Mouse (Mus musculus): Measurements from ENCODE around the gene Ncor2. TPM values are rescaled to one million over a fixed set of nuclear protein-coding genes. Genes with fewer than 3 reads are reported as not detected.
A peak's percentile ranks its signal among the peaks of the same experiment; 100 is the strongest.

Ncor2 gene
- polyA plus RNA-seq, 1 experiment from 2014 or later, result 31.6 TPM

- Histone ChIP-seq H3K27me3 (no peaks in the 10 kb centered on the region), H3K4me3 (no peak overlapping the region), H3K36me3 (peaks cover 23% of the 10 kb centered on the region), H3K4me2 (replicated peaks) (no peak overlapping the region), H3K4me1 (peaks cover 34% of the 10 kb centered on the region), H3K9ac (replicated peaks) (no peak overlapping the region), H3K27ac (replicated peaks) (peak overlapping the region; percentile 83), H3K9me3 (no peaks in the 10 kb centered on the region)
- WGBS, result 58% methylated on average over 6 of the region's 6 CpGs
- ATAC-seq (replicated peaks), result peak; percentile 44
Observed at GRCm38 (mm10) chr5:125111137-125111536, 67.9 kb downstream of the Ncor2 start.

DNA sequence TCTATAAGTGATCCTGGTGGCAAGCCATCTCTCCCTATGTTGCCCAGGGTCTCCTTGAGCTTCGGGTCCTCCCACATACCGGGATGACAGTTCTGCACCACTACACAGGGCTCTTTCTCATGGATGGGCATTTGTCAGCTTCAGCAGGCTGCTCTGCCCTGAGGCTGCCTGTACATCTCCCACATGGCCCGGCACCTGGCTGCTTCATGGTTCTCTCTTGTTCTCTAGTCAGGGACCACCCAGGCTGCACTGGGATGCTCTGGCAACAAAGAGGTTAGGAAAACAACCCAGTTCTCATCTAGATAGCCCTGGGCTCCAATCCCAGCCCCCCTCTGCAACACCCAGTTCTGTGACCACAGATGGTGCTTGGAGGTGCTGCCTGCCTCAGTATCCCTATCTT lies 68.3 kb downstream of the Ncor2 start:
- Histone ChIP-seq H3K4me2 (replicated peaks) (no peak overlapping the region), H3K27ac (replicated peaks) (peak overlapping the region; percentile 83), H3K4me1 (peaks cover 34% of the 10 kb centered on the region), H3K9ac (replicated peaks) (no peak overlapping the region), H3K9me3 (no peaks in the 10 kb centered on the region), H3K27me3 (no peaks in the 10 kb centered on the region), H3K36me3 (peaks cover 23% of the 10 kb centered on the region), H3K4me3 (no peak overlapping the region)
- no peak for ATAC-seq (replicated peaks)
- WGBS, result 41% methylated on average over 3 of the region's 3 CpGs

DNA sequence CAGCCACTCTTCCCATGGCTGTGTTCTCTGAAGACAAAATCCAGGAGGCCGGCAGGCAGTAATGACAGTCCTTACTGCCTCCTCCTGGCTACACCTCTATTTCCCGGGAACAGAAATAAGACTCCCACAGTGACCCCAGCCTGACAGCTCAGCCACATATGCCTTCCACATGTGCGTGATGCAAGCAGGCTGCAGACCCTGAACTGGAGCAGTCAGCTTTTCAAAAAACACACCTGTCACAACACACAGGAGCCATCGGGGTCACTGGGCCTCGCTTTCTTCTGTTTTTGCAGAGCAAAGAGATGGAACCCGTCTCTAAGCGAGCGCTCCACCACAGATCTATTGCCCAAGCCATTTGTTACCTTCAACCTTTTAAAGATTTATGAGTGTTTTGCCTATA lies 68.8 kb downstream of the Ncor2 start:
- Histone ChIP-seq H3K36me3 (peaks cover 18% of the 10 kb centered on the region), H3K27me3 (no peaks in the 10 kb centered on the region), H3K9me3 (no peaks in the 10 kb centered on the region), H3K4me1 (peaks cover 34% of the 10 kb centered on the region), H3K4me2 (replicated peaks) (no peak overlapping the region), H3K4me3 (no peak overlapping the region), H3K27ac (replicated peaks) (no peak overlapping the region), H3K9ac (replicated peaks) (no peak overlapping the region)
- ATAC-seq (replicated peaks), result no peak
- 89% methylated on average over 8 of the region's 8 CpGs for WGBS

DNA sequence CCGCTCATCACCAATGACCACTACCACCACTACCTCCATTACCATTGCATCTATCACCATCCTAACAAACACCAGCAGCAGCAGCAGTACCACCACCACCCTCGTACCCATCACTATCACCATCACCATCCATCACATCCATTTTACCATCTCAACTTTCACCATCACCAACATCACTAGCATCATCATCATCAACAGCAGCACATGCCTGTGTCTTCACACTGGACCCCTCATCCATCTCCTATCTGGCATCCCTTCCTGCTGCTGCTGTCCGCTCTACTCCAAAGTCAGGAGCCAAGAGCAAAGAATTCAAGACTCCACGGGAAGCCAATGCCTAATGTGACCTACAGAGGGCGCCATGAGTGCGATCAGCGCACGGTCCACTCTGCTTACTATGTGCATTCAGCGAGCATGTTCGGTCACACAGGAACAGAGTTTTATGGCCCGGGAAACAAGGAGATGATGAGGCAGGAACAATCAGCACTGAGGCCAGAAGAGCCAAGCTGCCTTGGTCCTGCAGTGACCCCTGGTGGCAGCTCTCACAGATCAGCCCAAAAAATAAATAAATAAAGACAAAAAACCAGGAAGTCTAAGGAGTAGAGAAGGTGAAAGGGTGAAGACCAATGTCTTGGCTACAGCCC lies 71.9 kb downstream of the Ncor2 start:
- no peak overlapping the region for H3K4me2 ChIP-seq (replicated peaks)
- no peaks in the 10 kb centered on the region for H3K9me3 ChIP-seq
- peaks cover 25% of the 10 kb centered on the region for H3K36me3 ChIP-seq
- 61% methylated on average over 11 of the region's 11 CpGs for WGBS
- no peak overlapping the region for H3K9ac ChIP-seq (replicated peaks)
- H3K4me3 ChIP-seq, result no peak overlapping the region
- no peak overlapping the region for H3K27ac ChIP-seq (replicated peaks)
- H3K4me1 ChIP-seq, result peaks cover 46% of the 10 kb centered on the region
- no peak for ATAC-seq (replicated peaks)
- no peaks in the 10 kb centered on the region for H3K27me3 ChIP-seq

DNA sequence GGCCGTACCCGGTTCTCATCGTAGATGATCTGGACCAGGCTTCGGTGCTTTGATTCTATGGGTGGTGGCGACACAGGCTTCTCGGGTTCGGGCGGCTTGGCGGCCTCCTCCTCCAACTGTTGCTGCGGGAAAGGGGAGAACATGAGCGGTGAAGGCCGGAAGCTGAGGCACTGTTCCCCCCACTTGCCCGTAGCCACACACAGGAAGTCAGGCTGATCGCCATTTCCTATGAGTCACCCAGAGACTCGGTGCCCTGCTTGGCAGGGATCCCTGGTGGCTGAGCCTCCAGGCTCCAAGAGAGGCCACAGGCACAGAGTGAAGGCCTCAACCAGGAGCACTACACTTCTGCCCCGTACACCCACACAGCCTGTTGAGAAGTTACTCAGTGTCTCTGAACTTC lies 72.8 kb downstream of the Ncor2 start:
- Histone ChIP-seq H3K4me1 (peaks cover 37% of the 10 kb centered on the region), H3K4me2 (replicated peaks) (no peak overlapping the region), H3K27me3 (no peaks in the 10 kb centered on the region), H3K9me3 (no peaks in the 10 kb centered on the region), H3K4me3 (no peak overlapping the region), H3K36me3 (peaks cover 34% of the 10 kb centered on the region), H3K9ac (replicated peaks) (no peak overlapping the region), H3K27ac (replicated peaks) (no peak overlapping the region; the same call in 1 of the 2 replicates)
- 92% methylated on average over 16 of the region's 16 CpGs for WGBS
- ATAC-seq (replicated peaks), result no peak

DNA sequence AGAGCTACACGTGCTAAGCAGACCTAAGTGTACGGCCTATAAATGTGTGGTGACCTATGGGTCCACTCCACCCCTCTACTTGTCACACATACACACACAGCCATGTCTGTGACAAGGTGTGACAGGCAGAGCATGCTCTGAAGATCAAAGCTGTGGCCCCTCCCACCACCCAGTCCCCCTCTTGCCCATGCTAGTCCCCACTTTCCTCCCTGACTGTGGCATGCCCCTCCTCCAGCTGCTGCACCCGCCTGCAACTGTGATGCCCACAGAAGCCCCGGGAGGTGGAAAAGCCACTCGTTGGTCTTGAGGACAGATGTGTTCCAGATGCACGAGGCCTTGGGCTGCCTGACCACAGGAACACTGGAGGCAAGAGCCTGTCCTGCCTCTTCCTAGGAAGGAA lies 74.2 kb downstream of the Ncor2 start:
- Histone ChIP-seq H3K36me3 (peaks cover 35% of the 10 kb centered on the region), H3K27ac (replicated peaks) (0 out of 2 replicates have a peak overlapping the region, but pooled peaks have one; percentile 2)
- 61% methylated on average over 6 of the region's 6 CpGs for WGBS

GRCm38 (mm10) chr5:125103396-125103795 lies 75.6 kb downstream of the Ncor2 start:
- peak; percentile 52 for ATAC-seq (replicated peaks)
- Histone ChIP-seq H3K9me3 (no peaks in the 10 kb centered on the region), H3K4me3 (no peak overlapping the region), H3K4me1 (peaks cover 30% of the 10 kb centered on the region), H3K27me3 (no peaks in the 10 kb centered on the region), H3K36me3 (peaks cover 30% of the 10 kb centered on the region), H3K4me2 (replicated peaks) (no peak overlapping the region), H3K27ac (replicated peaks) (peak overlapping the region; percentile 81), H3K9ac (replicated peaks) (no peak overlapping the region)
- 12% methylated on average over 6 of the region's 6 CpGs for WGBS

More for the DNA sequence above, 74.2 kb downstream of the Ncor2 start:
- ATAC-seq (replicated peaks), result no peak
- Histone ChIP-seq H3K4me3 (no peak overlapping the region), H3K9me3 (no peaks in the 10 kb centered on the region), H3K27me3 (no peaks in the 10 kb centered on the region), H3K9ac (replicated peaks) (no peak overlapping the region), H3K4me1 (peaks cover 30% of the 10 kb centered on the region), H3K4me2 (replicated peaks) (no peak overlapping the region)

DNA sequence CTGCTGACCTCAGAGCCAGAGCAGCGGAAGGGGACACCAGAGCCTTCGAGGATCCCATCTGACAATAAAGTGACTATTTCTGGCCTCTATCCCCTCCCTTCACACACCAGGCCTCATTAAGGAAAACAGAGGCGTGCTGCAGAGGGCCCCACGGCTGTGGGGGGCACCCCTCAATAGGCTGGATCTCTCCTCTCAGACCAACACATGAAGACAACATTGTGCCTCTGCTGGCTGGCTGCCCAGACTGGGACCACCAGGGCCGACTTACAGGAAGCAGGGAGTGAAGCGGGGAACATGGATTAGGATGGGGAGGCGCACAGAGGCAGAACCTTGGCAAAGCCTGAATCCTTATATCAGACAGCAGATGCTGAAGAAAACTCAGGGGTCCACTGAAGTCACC lies 76.1 kb downstream of the Ncor2 start:
- peak overlapping the region; percentile 27; the same call in 1 of the 2 replicates for H3K9ac ChIP-seq (replicated peaks)
- H3K27ac ChIP-seq (replicated peaks), result peak overlapping the region; percentile 81
- H3K4me2 ChIP-seq (replicated peaks), result no peak overlapping the region
- no peak overlapping the region for H3K4me3 ChIP-seq
- 15% methylated on average over 7 of the region's 7 CpGs for whole genome bisulfite sequencing
- H3K27me3 ChIP-seq, result no peaks in the 10 kb centered on the region
- no peaks in the 10 kb centered on the region for H3K9me3 ChIP-seq
- peak; percentile 77 for ATAC-seq (replicated peaks)
- H3K36me3 ChIP-seq, result peaks cover 30% of the 10 kb centered on the region
- H3K4me1 ChIP-seq, result peaks cover 30% of the 10 kb centered on the region

DNA sequence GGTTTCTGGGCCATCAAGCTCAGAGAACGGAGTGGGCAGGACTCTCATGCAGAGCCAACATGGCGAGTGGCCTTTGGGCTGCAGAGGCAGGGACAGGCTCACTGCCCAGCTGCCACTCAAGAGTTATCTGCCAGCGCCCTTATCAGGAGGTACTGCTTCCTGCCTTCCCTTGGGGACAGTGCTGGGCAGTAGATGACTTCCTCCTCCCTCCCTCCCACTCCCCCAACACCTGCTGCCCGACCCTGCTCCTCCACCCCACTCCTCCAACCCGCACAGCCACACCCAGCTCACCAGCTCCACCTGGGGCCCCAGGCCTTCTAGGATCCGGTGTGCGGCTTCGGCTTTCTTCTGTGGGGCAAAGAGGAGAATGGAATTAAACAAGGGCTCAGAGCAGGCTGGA lies 76.7 kb downstream of the Ncor2 start:
- no peak for ATAC-seq (replicated peaks)
- Histone ChIP-seq H3K4me1 (peaks cover 30% of the 10 kb centered on the region), H3K27me3 (no peaks in the 10 kb centered on the region), H3K4me3 (no peak overlapping the region), H3K9me3 (no peaks in the 10 kb centered on the region), H3K36me3 (peaks cover 32% of the 10 kb centered on the region), H3K9ac (replicated peaks) (no peak overlapping the region), H3K27ac (replicated peaks) (peak overlapping the region; percentile 81), H3K4me2 (replicated peaks) (no peak overlapping the region)
- WGBS, result 55% methylated on average over 8 of the region's 8 CpGs

- no peak overlapping the region for H3K4me2 ChIP-seq (replicated peaks)
Observed at GRCm38 (mm10) chr5:125099785-125100350, 79.2 kb downstream of the Ncor2 start.

GRCm38 (mm10) chr5:125098692-125099091 lies 80.3 kb downstream of the Ncor2 start:
- no peak overlapping the region for H3K4me2 ChIP-seq (replicated peaks)
- no peak overlapping the region for H3K27ac ChIP-seq (replicated peaks)
- no peak overlapping the region for H3K9ac ChIP-seq (replicated peaks)
- H3K9me3 ChIP-seq, result no peaks in the 10 kb centered on the region
- no peaks in the 10 kb centered on the region for H3K27me3 ChIP-seq
- peaks cover 42% of the 10 kb centered on the region for H3K36me3 ChIP-seq
- H3K4me3 ChIP-seq, result no peak overlapping the region
- ATAC-seq (replicated peaks), result no peak
- H3K4me1 ChIP-seq, result peaks cover 21% of the 10 kb centered on the region
- WGBS, result 85% methylated on average over 9 of the region's 9 CpGs

More at GRCm38 (mm10) chr5:125099785-125100350, 79.2 kb downstream of the Ncor2 start:
- peaks cover 43% of the 10 kb centered on the region for H3K36me3 ChIP-seq
- no peaks in the 10 kb centered on the region for H3K27me3 ChIP-seq
- 87% methylated on average over 5 of the region's 5 CpGs for WGBS
- H3K4me1 ChIP-seq, result peaks cover 28% of the 10 kb centered on the region
- ATAC-seq (replicated peaks), result no peak
- no peak overlapping the region for H3K27ac ChIP-seq (replicated peaks)
- no peak overlapping the region for H3K9ac ChIP-seq (replicated peaks)
- H3K9me3 ChIP-seq, result no peaks in the 10 kb centered on the region
- H3K4me3 ChIP-seq, result no peak overlapping the region

- 87% methylated on average over 11 of the region's 11 CpGs for WGBS
- no peak overlapping the region; the same call in 1 of the 2 replicates for H3K27ac ChIP-seq (replicated peaks)
- peaks cover 33% of the 10 kb centered on the region for H3K36me3 ChIP-seq
- ATAC-seq (replicated peaks), result no peak
- no peaks in the 10 kb centered on the region for H3K9me3 ChIP-seq
- no peaks in the 10 kb centered on the region for H3K27me3 ChIP-seq
- H3K9ac ChIP-seq (replicated peaks), result no peak overlapping the region
- H3K4me1 ChIP-seq, result 0 out of 2 replicates have a peak, but pooled peaks cover 8% of the 10 kb centered on the region
- no peak overlapping the region for H3K4me2 ChIP-seq (replicated peaks)
- no peak overlapping the region for H3K4me3 ChIP-seq
Observed at GRCm38 (mm10) chr5:125096368-125096767, 82.7 kb downstream of the Ncor2 start.

Measured in forebrain, embryonic 15.5 days (tissue).